Mouse (Mus musculus) left cerebral cortex, adult 11 months (tissue): ENCODE measurements at regions not wholly inside any gene's neighbourhood (a gene's known extent, or its start where the extent isn't known, plus 50 kb on each side); places are given as distances from the start of the nearest gene placed in this dataset.

ENCODE experiments used
- DNase-seq: peaks from one replicate; pipeline ENCODE4 v3.0.0; 2022; ENCODE audit warnings: low spot score

DNA sequence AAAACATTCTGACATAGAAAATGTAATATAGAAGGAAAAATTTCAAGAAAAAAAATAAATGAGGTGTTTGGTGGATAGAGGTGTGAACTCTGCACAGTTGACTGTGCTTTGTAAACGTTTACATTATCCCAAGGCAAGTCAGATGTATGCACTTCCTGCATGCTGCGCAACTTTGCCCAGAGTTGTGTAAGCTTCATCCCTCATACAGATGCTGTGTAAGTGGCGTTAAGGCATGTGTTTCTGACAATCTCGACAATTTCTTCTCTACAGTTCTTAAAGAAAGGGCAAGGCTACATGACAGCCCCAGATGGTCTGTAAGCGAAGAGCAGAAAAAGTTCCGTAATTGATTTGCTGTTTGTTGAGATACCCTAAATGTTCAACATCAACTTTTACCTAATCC lies 476.6 kb upstream of the Pitx2 start:
- DNase-seq = no peak

DNA sequence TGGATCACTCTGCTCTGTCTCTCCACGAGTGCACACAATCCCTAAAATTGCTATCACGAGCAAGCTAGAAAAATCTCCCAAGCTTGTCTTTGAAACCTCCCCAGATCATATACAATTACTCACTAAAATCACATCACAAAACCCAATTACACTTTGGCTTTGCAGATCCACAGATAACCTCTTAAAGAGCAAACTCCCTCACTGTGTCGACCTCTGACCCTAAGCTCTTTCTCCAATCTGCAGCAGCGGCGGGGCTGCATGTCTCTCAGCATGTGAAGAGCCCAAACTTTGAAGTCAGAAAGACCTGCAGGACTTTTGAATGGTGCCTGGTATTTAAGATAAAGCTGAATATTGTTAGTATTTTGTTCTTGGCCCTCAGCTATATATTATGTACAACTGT lies 479.4 kb upstream of the Pitx2 start:
- no peak for DNase-seq

DNA sequence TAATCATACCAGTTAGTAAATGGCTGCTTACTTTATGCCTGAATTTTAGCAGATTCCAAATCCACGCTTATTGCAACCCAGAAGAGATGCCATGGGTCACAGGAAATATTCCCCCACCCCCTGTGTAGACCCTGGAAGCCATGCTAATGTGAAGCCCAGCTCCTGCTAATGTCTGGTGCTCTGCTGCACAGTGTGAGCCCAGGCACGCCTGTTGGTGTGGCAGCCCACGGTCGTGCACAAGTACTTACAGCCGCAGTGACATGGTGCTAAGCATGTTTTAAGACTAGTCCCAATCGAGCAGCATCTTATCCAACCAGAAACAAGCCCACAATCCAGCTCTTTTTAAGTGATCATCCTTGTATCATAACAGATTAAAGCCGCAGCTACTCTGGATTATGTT lies 480.5 kb upstream of the Pitx2 start:
- DNase-seq = no peak

DNA sequence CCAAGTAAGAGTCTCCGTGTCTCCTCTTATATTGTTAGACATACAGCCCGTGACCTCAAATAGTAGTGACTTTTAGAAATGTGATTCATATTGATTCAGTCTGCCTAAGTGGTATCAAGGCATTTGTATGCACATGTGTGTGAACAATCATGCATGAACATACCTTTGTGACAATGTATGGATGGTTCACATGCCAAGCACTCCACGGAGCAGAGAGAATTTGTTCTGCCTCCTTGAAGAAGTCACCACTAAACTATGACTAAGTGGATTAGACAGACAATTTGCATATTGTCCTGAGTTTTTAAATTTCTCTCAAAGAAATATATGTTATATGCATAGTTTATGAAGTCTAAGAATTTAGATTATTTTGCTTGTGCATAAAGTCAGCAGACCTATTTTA lies 492.4 kb upstream of the Pitx2 start:
- no peak for DNase-seq

DNA sequence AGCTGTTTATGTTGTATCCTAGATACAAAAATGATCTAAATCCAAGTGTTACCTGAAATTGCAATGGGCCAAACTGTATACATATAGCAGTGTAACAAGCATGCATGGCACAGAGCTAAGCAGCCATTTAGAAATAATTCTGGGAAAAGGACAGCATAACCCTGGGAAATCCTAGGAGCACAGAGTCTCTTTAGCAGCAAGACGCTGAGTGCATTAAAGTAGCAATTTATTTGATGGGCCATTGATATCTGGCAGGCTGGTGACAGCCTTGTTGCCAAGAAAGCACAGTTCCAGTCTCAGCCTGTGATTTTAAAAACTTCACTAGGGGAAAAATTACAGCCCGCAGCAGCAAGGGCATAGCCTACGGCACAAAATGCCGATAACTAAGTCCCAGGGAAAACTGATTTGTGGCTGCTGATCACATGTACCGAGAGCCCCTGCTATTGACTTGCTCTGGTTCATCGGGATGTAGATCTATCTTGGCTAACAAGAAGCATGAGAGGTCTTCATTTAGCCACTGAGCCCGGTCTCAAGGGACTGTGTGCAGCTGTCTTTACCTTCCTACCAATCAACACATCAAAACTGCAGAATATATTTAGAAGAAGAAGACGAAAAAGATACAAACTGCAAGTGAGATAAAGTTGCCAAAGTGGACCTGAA lies 531.1 kb upstream of the Pitx2 start:
- no peak for DNase-seq

DNA sequence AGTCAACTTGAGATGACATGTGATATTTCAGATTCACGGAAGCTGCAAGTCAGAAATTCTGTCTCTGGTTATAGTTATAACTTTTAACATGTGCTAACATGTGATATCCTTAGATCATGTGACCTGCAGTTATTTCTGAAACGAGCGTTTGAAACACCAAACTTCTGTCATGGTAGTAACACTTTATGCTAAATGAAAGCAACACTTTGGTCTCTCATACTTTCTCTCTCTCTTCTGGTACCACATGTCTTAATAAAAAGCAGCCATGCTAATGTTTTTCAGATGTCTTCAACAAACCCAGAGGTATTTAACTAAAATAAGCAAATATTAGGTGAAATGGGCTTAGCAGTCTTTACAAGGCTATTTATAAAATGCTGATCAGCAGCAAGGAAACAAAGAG lies 534.5 kb upstream of the Pitx2 start:
- DNase-seq = no peak

DNA sequence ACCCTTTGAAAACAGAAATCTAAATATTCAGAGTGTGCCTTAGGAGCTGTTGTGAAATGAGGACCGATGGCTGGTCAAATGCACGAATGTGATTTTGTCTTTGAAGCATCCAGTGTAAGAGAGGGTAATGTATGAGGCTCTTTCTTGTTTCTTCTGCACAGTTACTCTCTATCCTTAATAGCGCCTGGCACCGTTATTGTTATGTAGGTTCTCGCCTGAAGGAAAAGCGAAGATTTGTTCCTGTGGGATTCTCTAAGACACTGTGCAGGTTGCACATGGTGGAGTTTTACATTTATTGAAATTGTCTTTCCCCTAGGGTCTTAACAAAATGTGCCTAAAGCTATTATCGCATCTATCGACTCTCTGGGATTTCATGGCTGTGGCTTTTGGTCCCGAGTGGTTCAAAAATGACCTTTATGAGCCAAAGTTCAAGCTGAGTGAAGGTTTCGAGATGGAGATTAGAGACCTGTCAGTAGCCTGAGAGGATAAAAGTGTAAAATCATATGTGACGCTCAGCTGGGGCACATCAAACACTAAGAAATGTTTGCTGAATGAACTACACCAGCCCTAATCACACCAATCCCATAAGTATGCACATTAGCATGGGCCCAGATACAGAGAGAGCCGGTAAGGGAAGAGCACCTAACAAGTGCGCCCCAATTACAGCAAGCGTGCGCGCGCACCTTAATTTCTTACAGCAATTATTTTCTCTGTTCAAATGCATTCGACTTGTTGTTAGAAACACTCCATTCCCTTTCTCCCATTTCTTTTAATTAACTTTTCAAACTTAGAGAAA lies 562.5 kb upstream of the Pitx2 start:
- no peak for DNase-seq

DNA sequence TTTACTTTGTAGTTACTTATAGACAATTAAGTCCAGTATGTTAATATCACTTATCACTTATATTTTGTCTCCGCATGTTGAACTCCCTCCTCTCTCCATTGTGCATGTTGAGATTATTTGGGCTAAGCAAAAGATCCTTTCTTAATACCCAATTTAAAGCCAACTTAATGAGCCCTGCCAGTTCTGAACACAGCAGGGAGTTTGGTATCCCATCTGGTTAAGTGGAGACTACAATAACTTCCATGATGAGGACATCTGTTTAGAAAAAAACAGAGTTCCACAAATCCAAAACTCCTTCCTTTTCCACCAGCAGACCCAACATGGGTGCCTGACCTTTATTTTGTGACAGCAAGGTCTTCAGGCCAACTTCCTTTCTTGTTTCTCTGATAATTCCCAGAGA lies 572.0 kb upstream of the Pitx2 start:
- DNase-seq = no peak

DNA sequence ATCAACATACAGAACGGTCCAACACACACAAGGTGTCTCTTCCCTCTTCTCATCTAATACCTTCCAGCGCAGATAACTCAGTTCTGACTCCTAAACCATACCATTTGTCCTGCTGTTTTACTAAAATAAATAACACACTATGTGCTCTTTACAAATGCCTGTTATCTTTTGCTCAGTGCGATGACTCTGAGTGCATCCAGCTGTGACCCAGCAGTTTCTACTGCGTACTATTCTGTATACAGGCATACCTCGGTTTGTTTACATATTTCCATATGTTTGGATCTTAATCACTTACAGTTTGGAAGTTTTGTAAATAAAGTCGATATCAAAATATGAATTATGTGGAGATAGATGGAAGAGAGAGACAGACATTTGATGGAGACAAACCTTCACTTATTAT lies 583.0 kb upstream of the Pitx2 start:
- no peak for DNase-seq

DNA sequence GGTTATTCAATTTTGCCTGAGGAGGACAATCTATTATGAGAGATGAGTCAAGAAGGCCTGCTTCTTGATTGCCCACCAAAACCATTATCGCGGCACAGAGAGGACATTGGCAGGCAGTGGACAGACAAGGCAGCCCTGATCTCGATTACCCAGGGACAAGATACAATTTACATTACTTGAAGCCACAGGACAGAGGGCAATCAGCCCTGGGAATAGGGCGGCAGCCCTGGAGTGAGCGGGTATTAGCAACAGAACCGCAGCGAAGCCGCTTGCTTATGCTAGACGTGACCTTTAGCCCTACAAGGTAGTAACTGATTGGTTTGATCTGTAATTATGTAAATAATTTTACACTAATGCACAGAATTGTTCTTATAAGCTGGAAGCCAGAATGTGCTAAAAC lies 586.0 kb upstream of the Pitx2 start:
- no peak for DNase-seq

DNA sequence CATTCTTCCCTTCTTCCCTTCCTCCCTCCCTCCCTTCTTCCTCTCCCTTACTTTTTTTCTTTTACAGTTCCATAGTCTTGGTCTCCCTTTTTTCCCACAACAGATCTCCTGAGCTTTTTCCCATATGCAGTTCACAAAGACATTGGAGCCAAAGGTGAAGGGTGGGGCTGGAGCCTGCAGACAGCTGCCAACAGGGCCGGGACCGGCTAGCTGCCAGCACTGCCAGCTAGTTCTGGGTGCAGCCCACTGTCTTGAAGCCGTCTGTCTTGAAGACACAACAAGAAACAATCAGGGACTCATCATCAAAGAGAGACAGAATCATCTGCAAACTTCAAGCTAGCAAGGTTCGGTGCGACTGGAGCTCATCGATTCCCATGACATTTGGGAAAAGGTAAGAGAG lies 588.9 kb upstream of the Pitx2 start:
- DNase-seq = no peak

DNA sequence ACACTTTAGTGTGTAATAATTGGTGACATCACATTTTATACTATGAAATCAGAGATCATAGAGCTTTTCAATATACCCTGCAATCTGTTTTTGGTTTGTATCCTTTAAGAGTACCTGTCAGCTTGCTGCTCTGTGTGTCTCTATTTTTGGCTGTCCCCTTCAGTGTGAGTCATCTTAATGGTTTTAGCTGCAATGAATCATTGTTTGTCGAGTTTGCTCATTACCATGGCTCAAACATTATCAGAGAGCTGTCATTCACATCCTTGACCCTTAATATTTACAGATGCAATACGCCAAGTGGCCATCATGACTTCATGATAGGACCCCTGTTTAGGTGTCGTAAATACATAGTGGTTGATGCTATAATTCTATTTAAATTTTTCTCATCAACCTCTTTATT lies 591.0 kb upstream of the Pitx2 start:
- no peak for DNase-seq

DNA sequence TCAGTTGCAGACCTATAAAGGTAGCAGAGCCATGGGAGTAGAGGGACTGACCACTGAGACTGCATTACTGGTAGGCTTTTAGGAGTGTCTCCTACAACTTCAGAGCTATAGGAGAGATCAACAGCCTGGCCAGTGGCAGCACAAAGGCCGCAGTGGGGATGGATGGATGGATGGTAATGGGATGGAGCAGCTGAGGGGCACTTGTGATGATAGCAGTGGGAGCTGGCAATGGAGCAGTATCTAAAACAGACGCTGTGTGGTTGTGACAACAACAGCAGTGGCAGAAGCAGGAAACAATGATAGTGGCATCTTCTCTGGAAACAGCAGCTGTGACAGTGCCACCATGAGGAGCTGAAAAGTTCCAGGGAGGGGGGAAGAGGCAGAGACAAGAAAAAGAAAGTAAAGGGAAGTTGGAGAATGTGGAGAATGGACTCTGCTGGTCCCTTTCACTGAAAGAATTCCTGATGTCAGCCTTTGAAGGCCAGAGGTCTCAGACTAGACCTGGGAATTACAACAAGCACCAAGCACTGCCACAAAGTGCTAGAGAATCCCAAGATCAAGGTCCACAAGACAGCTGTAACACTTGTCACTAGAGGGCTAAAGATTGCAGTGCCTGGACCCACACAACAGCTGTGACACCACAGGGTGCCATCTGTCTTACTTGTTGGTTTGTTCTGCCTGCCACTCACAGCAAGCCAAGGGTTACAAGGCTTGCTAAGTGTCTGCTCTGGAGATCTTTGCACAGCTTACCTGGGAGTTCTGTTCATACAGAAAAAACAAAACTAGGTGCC lies 624.1 kb upstream of the Pitx2 start:
- no peak for DNase-seq

DNA sequence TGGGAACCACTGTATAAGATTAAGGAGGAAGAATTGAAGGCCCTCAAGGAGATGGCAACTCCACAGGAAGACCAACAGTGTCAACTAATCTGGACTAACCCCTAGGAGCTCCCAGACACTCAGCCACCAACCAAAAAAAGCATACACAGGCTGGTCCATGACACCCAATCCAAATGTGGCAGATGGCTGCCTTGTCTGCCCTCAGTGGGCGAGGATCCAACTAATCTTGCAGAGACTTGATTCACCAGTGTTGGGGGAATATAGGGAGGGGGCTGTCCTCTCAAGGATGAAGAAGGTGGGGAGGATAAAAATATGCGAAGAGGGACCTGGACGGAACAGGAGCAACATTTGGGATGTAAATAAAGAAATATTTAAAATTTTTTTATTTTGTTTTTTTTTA lies 629.1 kb upstream of the Pitx2 start:
- no peak for DNase-seq

DNA sequence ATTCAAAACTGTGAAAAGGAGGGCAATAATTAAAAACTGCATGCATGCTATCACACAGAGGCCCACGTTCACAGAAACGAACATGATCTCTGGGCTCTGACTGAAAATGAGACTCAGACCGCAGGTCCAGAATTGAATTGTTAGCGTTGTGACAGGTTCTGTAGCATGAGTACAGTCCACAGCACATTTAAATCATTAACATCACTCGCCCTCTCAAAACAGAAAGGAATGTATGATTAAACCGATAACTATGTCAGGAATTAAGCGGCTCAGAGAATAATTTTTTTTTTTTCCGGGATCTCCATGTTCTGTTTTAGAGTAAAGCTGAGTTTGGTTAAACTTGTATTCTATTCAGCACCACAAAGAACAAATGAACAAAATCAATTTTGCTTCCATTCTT lies 634.3 kb upstream of the Pitx2 start:
- no peak for DNase-seq

DNA sequence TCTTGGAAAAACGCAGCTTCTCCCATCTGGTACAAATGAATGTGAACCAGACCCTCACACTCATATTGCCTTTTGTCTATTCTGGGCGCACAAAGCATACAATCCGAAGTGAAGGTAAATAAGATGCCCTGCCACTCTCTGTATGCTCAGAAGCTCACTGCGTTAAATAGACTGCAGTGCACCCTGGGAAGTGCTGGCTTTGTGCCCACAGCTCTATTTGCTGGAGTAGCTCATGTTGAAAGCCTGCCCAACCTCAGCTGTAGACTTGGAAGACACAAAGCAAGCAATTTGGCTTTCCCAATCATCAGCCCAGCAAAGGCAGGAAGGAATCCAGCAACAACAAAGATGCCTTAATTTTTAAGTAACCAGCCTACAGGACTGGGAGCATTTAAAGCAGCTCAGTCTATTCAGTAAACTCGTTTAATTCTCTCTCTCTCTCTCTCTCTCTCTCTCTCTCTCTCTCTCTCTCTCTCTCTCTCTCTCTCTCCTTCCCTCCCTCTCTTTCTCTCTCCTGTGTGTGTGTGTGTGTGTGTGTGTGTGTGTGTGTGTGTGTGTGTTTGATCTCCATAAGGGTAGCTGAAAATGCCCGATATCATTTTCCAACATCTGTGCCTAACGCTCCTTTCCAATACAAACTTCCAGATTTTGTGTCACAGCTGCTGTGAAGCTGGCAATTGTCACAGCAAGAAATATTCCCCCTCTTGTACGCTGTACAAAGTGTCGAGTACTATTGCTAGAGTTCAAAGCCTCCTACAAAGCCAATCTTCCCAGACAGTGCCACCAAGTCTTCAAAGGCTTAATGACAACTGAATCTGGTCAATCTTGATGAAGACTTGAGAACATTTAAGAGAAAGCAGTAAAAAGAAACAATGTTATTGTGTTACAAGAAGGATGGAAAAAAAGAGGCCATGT lies 650.5 kb upstream of the Fam241a start:
- peak; percentile 63 for DNase-seq

DNA sequence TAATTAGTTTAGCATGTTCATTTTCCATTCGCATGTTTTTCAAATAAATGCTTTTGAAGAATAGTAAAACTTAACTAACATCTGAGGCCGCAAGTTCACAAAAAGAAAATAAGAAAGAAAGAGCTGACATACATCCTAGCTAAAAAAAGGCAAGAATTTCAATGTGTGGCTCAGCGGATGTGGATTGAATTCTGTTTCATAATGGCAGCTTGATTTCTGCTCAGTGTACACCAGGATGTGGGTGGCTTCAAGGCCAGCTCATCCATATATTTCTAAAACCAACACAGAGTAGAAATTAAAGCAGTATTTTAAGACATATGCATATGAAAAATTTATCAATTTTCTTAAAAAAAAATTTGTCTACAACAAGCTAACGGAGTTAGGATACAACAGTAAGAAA lies 629.3 kb upstream of the Fam241a start:
- no peak for DNase-seq

DNA sequence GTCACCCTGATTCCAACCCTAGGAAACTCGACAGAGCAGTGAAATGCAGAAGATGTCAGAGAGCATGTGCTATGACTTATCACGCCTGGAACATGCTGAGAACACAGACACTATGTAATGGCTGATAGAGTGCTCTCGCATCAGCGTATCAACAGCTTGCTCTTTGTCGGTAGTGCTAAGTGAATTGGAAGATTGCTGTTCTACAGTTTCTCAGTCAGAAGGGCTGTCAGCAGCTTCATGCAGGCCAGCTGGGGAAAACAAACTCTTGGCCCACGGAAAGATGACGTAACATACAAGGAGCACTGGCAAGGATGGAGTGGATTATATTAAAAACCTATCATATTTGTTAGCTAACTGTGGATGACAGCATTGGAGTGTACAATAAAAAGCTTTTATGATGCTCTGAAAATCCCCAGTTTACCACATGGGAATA lies 624.6 kb upstream of the Fam241a start:
- DNase-seq = peak; percentile 18

DNA sequence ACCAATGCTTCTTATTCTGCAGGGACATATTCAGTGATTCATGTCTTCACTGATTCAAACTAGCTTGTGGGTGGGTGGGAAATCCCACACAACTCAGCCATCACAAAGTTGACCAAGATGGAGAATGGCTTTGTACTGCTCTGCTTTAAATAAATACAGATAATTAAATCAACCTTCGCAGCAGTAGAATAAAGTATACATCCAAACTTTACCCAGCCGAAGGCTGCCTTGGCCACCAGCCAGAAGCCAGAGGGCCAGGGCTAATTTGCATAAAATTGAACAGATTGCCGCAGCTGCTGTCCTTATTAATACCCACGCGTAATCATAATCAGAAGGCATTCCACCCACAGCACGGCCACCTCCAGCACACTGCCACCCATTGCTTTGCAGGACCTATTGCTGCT lies 623.8 kb upstream of the Fam241a start:
- peak; percentile 29 for DNase-seq

DNA sequence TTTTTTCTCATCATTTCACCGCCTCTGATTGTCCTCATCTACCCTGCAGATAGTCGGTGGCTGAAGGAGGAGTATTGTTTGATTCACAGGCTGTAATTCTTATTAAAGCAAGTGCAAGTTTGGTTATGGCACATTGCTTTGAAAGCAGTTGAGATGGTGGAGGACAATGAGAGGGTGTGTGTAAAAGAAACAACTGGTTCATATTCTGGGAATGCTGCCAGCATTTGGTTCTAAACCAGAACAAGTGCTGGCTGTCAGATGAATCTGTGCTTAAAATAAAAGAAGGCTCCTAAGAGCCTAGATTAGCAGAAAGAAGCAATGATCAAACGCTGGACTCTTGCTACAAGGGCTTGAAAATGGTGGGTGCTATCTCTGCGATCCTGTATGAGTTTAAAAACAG lies 622.7 kb upstream of the Fam241a start:
- peak; percentile 47 for DNase-seq

DNA sequence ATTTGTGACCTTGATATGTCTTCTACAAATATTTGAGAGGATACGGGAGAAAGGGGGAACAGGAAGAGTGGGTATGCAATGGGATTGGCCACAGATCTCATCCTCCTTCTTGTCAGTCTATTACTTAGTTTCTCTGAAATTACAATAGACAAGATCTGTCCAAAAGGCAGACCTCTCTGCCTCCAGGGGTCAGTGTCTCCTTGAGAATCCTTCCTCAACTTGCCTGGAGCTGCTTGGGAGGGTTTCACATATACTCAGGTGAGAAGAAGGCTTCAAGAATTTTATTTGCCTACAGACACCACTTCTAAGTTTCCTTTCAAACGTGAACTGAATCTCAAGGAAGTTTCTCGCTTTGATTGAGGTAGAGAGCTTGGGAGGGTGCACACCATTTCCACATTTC lies 575.0 kb upstream of the Fam241a start:
- DNase-seq = no peak

DNA sequence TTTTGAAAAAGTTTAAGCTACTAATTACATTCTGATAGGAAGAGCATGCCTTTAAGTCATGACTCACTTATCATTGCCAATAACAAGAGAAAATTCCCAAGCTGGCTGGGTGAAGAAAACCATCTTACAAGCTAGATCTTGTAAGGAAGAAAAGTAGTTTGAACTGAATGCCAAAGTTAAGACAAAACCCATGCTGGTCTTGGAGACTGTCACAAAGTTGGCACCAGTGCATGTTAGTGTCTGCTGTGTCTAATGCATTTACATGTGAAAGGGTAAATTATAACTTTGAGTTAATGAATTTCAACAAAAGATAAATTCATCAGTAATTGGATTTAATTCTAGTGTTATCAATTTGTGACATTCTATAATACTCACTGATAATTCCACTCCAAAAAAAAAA lies 533.6 kb upstream of the Fam241a start:
- DNase-seq = no peak
